Mouse (Mus musculus) cerebellum, adult 2 months (tissue): Measurements from ENCODE around the gene Myo7a.

ENCODE experiments used
- CTCF ChIP-seq: fragments of 200-500 bp; IDR thresholded peaks from 2 replicates; pipeline ENCODE4 v1.5.1; 2011; ENCODE audit warnings: low read depth, mild to moderate bottlenecking, control low read depth, low read length, moderate library complexity, borderline replicate concordance; ENCODE audit not compliant: insufficient read depth
- POLR2A ChIP-seq: fragments of 200-500 bp; IDR thresholded peaks from 2 replicates; pipeline ENCODE4 v1.6.1; 2011; ENCODE audit warnings: low read length, control low read depth, borderline replicate concordance; ENCODE audit not compliant: insufficient read depth

- TF ChIP-seq CTCF = peak; percentile 98
- TF ChIP-seq POLR2A = no peak
Measured at GRCm38 (mm10) chr7:98071620-98072019, 47.7 kb downstream of the Myo7a start.
